Mouse (Mus musculus): ENCODE data around the gene Gm45783.
A peak's percentile ranks its signal among the peaks of the same experiment; 100 is the strongest.
"Not testable (repeated sequence)": the region's sequence is repeated elsewhere in the genome, so short reads cannot be mapped to it uniquely, and the experiment has no call there.

The Gm45783 gene

DNA sequence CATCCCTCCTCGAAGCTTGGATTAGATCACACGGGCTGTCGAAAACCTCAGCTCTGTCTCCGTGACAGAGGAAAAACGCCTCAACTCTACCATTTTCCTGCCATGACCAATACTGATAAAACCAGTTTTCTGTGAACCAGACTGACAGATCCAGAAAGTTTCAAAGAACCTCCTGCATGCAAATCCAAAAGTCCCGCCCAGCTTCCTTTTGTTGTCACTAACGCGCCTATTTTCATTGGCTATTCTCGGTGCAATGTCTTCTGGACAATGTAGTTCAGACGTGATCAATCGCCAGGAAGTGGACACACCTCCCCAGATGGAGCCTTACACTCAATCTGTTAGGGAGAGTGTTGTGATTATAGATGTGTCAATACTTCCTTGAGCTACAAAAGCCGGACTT lies at the start of gene Gm45783:
Gene Gm45783, minus strand, starts transcription at position 143 of the 400 bp plus-strand sequence.
- DNase-seq (ENCODE audit: low spot score in 2 of 2) = not testable (repeated sequence)

DNA sequence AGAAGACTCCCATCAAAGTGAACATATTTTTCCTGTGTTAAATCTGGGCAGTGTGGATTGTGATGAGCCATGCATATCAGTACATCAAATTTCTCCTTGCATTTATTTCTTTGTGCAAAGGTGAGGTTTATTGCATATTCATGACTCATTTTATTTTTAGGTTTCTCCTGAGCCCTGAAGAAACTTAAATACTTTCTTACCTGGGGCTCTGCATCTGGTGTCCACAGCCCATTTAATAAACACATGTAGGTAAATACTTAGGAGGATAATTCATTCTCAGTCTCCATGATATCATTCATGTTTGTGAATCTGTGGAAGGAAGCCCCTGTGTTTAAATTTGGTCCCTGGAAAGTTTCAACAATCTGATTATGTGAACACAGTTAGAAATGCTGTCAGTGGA lies 25.2 kb upstream of the Gm45783 start, which contains the start of gene Vmn2r31:
Gene Vmn2r31, minus strand, starts transcription at position 101 of the 400 bp plus-strand sequence.
- DNase-seq (ENCODE audit: low spot score in 2 of 2) = not testable (repeated sequence)

DNA sequence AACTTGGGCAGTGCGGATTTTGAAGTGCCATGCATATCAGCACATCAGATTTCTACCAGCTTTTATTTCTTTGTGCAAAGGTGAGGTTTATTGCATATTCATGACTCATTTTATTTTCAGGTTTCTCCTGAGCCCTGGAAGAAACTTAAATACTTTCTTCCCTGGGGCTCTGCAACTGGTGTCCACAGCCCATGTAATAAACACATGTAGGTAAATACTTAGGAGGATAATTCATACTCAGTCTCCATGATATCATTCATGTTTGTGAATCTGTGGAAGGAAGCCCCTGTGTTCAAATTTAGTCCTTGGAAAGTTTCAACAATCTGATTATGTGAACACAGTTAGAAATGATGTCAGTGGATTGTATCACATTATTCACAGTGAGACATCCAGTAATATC lies 36.9 kb downstream of the Gm45783 start, which contains the start of gene Vmn2r30:
Gene Vmn2r30, minus strand, starts transcription at position 101 of the 400 bp plus-strand sequence.
- not testable (repeated sequence) for DNase-seq (ENCODE audit: low spot score in 2 of 2)

DNA sequence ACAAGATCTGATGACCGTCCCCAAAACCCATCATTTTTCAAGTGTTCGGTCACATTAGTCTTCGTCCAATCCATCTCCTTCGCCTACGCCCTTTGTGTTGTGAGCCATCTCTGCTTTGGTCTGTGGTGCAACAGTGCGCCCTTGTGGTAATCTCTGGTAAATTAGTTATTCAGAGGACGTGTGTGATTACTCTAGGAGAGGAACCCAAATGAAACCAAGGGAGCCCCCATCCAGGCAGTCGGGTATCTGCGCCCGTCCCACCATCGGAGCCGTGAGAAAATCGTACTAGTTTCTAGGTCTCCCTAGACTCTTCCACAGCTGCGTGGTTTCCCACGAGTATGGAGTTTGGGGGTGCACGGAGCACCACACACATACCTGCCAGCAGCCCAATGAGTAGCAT lies 78.8 kb downstream of the Gm45783 start:
- DNase-seq (ENCODE audit: low spot score in 2 of 2) = peak; percentile 46 to 52

All from frontal cortex, postnatal 10 days (tissue).